Comparison of ENCODE assay signal across 16 mouse cellular contexts in the genomic region with DNA sequence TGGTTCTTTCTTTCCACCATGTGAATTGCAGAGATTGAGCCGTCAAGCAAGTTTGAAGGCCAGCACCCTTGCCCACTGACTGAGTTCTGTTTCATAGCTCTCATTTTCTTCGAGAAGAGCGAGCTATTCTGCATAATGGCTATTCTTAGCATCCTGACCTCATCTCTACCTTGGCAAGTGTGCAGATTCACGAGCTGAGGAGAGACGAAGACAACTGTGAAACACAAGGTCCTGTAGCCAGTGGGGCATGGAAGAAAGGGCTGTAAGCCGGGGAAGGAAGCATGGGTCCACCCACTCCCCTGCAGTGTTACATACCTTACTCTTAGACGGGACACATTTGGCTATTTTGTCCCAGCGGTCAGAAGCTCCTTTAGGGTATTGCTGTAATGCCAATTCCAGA.
DNase-seq lines count a peak whose midpoint lies in the region; ATAC-seq and TF ChIP-seq lines count a peak whose summit lies in the region.
"Had no signal": no experiment of that assay in that cellular context is flagged by ENCODE, and none has a peak within 500 bp of the region (broad histone marks: within the 10 kb centered on the region; RNA-seq: fewer than 3 reads in every experiment).

No protein-coding gene starts in this region.

- no peak overlapping the region for H3K4me3 ChIP-seq in heart, adult 2 months
- H3K4me3 ChIP-seq in heart, embryonic 11.5 days (ENCODE audit: low read depth, low read length): no peak overlapping the region
- no peak overlapping the region for H3K4me3 ChIP-seq in heart, postnatal 0 days (ENCODE audit: low read depth, low read length)
- H3K4me3 ChIP-seq: embryonic facial prominence, embryonic 12.5 days; limb, embryonic 15.5 days; midbrain, embryonic 13.5 days had no signal

- no peaks in the 10 kb centered on the region; the same call in 1 of the 2 replicates for H3K36me3 ChIP-seq in heart, adult 2 months (ENCODE audit: control insufficient read depth, insufficient read depth, low read length)
- peaks cover 23% of the 10 kb centered on the region for H3K36me3 ChIP-seq in heart, embryonic 11.5 days (ENCODE audit: control insufficient read depth, insufficient read depth, low read length)
- peaks cover 26% of the 10 kb centered on the region for H3K36me3 ChIP-seq in heart, postnatal 0 days (replicated peaks; ENCODE audit: control insufficient read depth, insufficient read depth, low read length)

- TF ChIP-seq CTCF in heart, adult 2 months (IDR thresholded peaks at IDR 0.05): no peak
- TF ChIP-seq CTCF in heart, postnatal 0 days (IDR thresholded peaks at IDR 0.05; ENCODE audit: low read depth): no peak

- no peak overlapping the region for H3K9ac ChIP-seq in heart, adult 2 months (ENCODE audit: low read depth, low read length)
- H3K9ac ChIP-seq in heart, embryonic 11.5 days (ENCODE audit: low read depth, low read length): no peak overlapping the region
- no peak overlapping the region for H3K9ac ChIP-seq in heart, postnatal 0 days (replicated peaks; ENCODE audit: low read depth, low read length)
- H3K9ac ChIP-seq: embryonic facial prominence, embryonic 12.5 days; limb, embryonic 15.5 days; liver, postnatal 0 days; midbrain, embryonic 13.5 days had no signal

- no peaks in the 10 kb centered on the region for H3K27me3 ChIP-seq in heart, adult 2 months (ENCODE audit: control insufficient read depth, insufficient read depth, low read length)
- H3K27me3 ChIP-seq in heart, embryonic 11.5 days (ENCODE audit: control insufficient read depth, insufficient read depth, low read length): no peaks in the 10 kb centered on the region
- H3K27me3 ChIP-seq in heart, postnatal 0 days (ENCODE audit: control insufficient read depth, insufficient read depth, low read length): no peaks in the 10 kb centered on the region
- H3K27me3 ChIP-seq: embryonic facial prominence, embryonic 12.5 days; limb, embryonic 15.5 days; midbrain, embryonic 13.5 days had no signal

- H3K4me1 ChIP-seq in heart, adult 2 months (ENCODE audit: control insufficient read depth, insufficient read depth, low read length): peaks cover 6% of the 10 kb centered on the region
- H3K4me1 ChIP-seq in heart, embryonic 11.5 days (ENCODE audit: control insufficient read depth, insufficient read depth, low read length): peaks cover 10% of the 10 kb centered on the region
- H3K4me1 ChIP-seq in heart, postnatal 0 days (ENCODE audit: control insufficient read depth, insufficient read depth): peaks cover 24% of the 10 kb centered on the region
- H3K4me1 ChIP-seq: embryonic facial prominence, embryonic 12.5 days; midbrain, embryonic 13.5 days had no signal

- H3K27ac ChIP-seq in heart, adult 2 months: peak overlapping the region; percentile 31
- H3K27ac ChIP-seq in heart, embryonic 11.5 days (ENCODE audit: low read depth, low read length): no peak overlapping the region
- peak overlapping the region; percentile 65 for H3K27ac ChIP-seq in heart, postnatal 0 days (ENCODE audit: low read depth)
- H3K27ac ChIP-seq: embryonic facial prominence, embryonic 12.5 days; hindbrain, postnatal 0 days; limb, embryonic 15.5 days; macrophage; midbrain, embryonic 13.5 days had no signal

- DNase-seq in cerebellum, postnatal 4 days (ENCODE audit: low spot score in 2 of 2): no peak
- DNase-seq in heart, adult 2 months: peak in 1 of 2 experiments; percentile 37
- peak; percentile 66 for DNase-seq in cerebellum, adult 9-10 months
- peak; percentile 73 for DNase-seq in heart, postnatal 0 days (ENCODE audit: low spot score)
- no peak for DNase-seq in left cerebral cortex, adult 8-10 months (ENCODE audit: low spot score in 2 of 2)
- DNase-seq in spleen, postnatal 10 days (ENCODE audit: low spot score in 2 of 2): no peak
- DNase-seq: liver, postnatal 0 days; thymus, postnatal 36 days had no signal

- ATAC-seq in cerebellum, adult (ENCODE audit: insufficient number of reproducible peaks, low FRiP score, low TSS enrichment): peak; percentile 32
- no peak for ATAC-seq in heart, embryonic 11.5 days (replicated peaks; ENCODE audit: insufficient number of reproducible peaks, low FRiP score, low TSS enrichment)
- peak; percentile 62; the same call in 1 of the 2 replicates for ATAC-seq in heart, postnatal 0 days (ENCODE audit: insufficient read depth, low read depth)
- ATAC-seq: activated CD4-positive, CD25-positive, alpha-beta regulatory T cell, adult 4 months; liver, postnatal 0 days; midbrain, embryonic 13.5 days had no signal

- no peak overlapping the region for H3K4me2 ChIP-seq in heart, embryonic 11.5 days
- no peak overlapping the region for H3K4me2 ChIP-seq in heart, postnatal 0 days (ENCODE audit: low read depth, low read length)
- H3K4me2 ChIP-seq: embryonic facial prominence, embryonic 12.5 days; limb, embryonic 15.5 days; midbrain, embryonic 13.5 days had no signal

- no peaks in the 10 kb centered on the region for H3K79me2 ChIP-seq in heart, adult 2 months (replicated peaks; ENCODE audit: control insufficient read depth, insufficient read depth, low read length)

- no peaks in the 10 kb centered on the region for H3K9me3 ChIP-seq in heart, embryonic 11.5 days (replicated peaks; ENCODE audit: control insufficient read depth, low read length)
- no peaks in the 10 kb centered on the region for H3K9me3 ChIP-seq in heart, postnatal 0 days (replicated peaks; ENCODE audit: control insufficient read depth, low read length)
- H3K9me3 ChIP-seq: embryonic facial prominence, embryonic 12.5 days; limb, embryonic 15.5 days; midbrain, embryonic 13.5 days had no signal

- TF ChIP-seq EP300 in heart, adult 2 months (IDR thresholded peaks at IDR 0.05; ENCODE audit: insufficient read depth, low read depth, low read length): 0 out of 2 replicates have a peak, but pooled peaks have one; percentile 25
- no peak for TF ChIP-seq EP300 in heart, postnatal 0 days (IDR thresholded peaks at IDR 0.05; ENCODE audit: low read depth)

- intact Hi-C loops in heart, adult 2 months (cut with DNase I): no loop called here

- no peak for TF ChIP-seq POLR2A in heart, adult 2 months (IDR thresholded peaks at IDR 0.05; ENCODE audit: insufficient read depth, low read depth, low read length)

- WGBS in heart, adult 2 months: 30% methylated on average over 8 of the region's 8 CpGs
- 56% methylated on average over 8 of the region's 8 CpGs for WGBS in heart, embryonic 11.5 days (ENCODE audit: insufficient replicate concordance)
- 31% methylated on average over 8 of the region's 8 CpGs for WGBS in heart, postnatal 0 days

Comparison
In these comparisons a context has a peak if more than half of its experiments do, and no peak if none do; other contexts are left out.
1. DNase-seq: peak in cerebellum, adult 9-10 months (single experiment) and heart, postnatal 0 days (single experiment); none in cerebellum, postnatal 4 days (0 of 2), left cerebral cortex, adult 8-10 months (0 of 2) and spleen, postnatal 10 days (0 of 2).